Mouse (Mus musculus): ENCODE data around the gene Osbpl6.

Osbpl6 gene

DNA sequence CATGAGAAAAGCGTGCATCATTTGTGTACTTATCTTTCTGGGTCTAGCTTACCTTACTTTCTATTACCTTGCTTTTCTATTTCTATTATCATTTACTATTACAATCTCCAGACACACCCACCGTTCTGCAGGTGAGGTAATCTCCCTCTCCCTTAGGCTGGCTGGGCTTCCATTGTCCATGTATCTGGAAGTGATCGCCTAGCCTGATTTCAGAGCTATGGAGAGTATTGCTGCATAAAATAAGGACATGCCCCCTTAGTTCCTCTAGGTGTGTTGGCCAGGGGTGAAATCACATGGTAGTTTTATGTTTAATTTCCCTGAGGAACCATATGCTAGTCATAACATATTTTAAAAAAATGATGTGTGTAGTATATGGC, 11.8 kb downstream of the Osbpl6 start:
- no peak for DNase-seq (ENCODE audit: low read depth in 2 of 2, low spot score in 2 of 2)

DNA sequence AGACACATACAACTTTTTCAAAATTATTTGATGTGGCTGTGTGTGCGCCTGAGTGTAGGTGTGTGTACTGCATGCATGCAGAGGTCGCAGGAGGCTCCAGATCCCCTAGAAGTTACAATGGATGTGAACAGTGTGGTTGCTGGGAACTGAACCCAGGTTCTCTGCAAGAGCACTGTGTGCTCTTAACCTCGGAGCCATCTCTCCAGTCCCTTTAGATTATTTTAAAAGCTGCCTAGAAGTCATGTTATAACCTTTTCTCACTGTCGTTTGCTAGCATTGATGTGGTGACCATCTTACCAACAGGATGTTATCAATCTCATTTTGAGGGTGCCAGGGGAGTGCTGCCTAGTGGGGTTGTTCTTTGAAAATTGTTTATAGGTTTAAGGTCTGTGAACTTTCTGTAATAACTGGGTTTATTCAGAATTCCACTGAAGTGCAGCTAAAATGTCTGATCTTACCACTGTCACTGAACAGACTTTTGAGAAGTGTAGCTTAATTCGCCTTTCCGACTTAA, 15.2 kb downstream of the Osbpl6 start:
- DNase-seq (ENCODE audit: low read depth in 2 of 2, low spot score in 2 of 2), result peak; percentile 37 to 62

DNA sequence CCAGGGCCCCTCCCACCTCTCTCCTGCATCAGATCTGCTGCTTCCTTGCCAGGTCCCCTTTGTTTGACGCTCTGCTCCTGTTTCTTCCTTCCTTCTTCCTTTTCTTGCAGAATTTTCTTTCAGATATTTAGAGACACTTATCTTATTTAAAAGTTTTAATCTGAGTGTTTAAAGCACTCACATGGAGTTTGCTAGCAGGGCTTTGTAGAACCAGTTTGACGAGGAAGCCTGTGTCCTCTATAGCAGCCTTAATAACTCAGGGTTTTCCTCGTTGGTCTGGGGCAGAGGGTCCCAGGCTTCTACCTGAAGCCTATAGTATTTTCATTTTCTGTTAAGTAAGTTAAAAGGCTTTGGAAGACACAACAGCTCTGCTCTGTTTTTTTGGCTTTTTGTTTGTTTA, 20.5 kb downstream of the Osbpl6 start:
- no peak for DNase-seq (ENCODE audit: low read depth in 2 of 2, low spot score in 2 of 2)

GRCm38 (mm10) chr2:76429318-76429717, 23.0 kb downstream of the Osbpl6 start:
- DNase-seq (ENCODE audit: low read depth in 2 of 2, low spot score in 2 of 2), result peak in 1 of 2 experiments; percentile 6

GRCm38 (mm10) chr2:76429855-76430254, 23.5 kb downstream of the Osbpl6 start:
- DNase-seq (ENCODE audit: low read depth in 2 of 2, low spot score in 2 of 2), result no peak

- DNase-seq (ENCODE audit: low read depth in 2 of 2, low spot score in 2 of 2), result no peak
Observed at GRCm38 (mm10) chr2:76430539-76430938, 24.2 kb downstream of the Osbpl6 start.

GRCm38 (mm10) chr2:76434224-76434623, 27.9 kb downstream of the Osbpl6 start:
- no peak for DNase-seq (ENCODE audit: low read depth in 2 of 2, low spot score in 2 of 2)

- DNase-seq (ENCODE audit: low read depth in 2 of 2, low spot score in 2 of 2), result no peak
Observed at GRCm38 (mm10) chr2:76435667-76436239, 29.4 kb downstream of the Osbpl6 start.

DNA sequence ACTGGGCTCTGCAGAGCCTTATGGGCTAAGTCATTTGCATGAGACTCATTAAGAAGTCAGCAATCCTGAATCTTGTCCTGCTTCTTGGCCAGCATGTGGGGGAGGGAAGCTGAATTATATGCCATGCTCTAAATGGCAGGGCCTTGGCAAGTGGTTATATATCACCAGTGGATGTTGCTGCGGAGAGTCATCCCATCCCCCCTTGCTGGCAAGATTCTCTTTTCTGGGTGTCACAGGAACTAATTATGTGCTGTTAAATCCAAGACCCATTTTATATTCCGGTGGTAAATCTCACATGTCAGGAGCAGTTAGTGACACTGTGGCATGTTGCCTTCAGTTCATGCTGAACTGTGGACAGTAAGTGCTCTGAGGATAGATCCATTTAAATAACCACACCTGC, 31.1 kb downstream of the Osbpl6 start:
- DNase-seq (ENCODE audit: low read depth in 2 of 2, low spot score in 2 of 2), result no peak

- DNase-seq (ENCODE audit: low read depth in 2 of 2, low spot score in 2 of 2), result no peak
Observed at GRCm38 (mm10) chr2:76439540-76439939, 33.2 kb downstream of the Osbpl6 start.

GRCm38 (mm10) chr2:76442086-76442485, 35.8 kb downstream of the Osbpl6 start:
- DNase-seq (ENCODE audit: low read depth in 2 of 2, low spot score in 2 of 2), result no peak

DNA sequence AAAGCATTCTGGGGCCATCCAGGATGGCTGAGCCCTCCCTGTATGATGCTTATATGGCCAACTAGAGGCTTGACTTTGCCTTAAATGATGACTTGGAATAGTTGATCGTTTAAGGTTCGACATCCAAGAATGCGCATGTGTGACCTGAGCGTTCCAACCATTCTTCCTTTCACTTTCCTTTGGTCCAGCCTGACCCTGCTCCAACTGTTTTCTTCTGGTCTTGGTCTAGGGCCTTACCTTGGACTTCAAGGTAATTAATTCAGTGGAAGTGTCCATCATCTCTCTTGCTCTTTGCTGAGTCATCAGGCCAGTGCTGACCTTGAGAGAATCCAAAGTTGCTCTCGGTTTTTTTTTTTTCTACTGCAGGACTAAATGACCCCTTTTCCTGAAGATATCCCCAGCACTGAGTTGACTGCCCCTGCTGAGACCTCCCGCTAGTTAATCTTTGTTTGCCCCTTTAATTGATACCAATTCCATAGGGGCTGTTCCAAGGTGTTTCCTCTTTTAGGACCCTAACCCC, 43.6 kb downstream of the Osbpl6 start:
- no peak for DNase-seq (ENCODE audit: low read depth in 2 of 2, low spot score in 2 of 2)

GRCm38 (mm10) chr2:76466723-76467122, 60.4 kb downstream of the Osbpl6 start:
- DNase-seq (ENCODE audit: low read depth in 2 of 2, low spot score in 2 of 2), result no peak

GRCm38 (mm10) chr2:76468204-76468603, 61.9 kb downstream of the Osbpl6 start:
- DNase-seq (ENCODE audit: low read depth in 2 of 2, low spot score in 2 of 2), result no peak

- no peak for DNase-seq (ENCODE audit: low read depth in 2 of 2, low spot score in 2 of 2)
Observed at GRCm38 (mm10) chr2:76469091-76469750, 62.9 kb downstream of the Osbpl6 start.

- DNase-seq (ENCODE audit: low read depth in 2 of 2, low spot score in 2 of 2), result no peak
Observed at GRCm38 (mm10) chr2:76469751-76470099, 63.4 kb downstream of the Osbpl6 start.

GRCm38 (mm10) chr2:76470391-76470790, 64.1 kb downstream of the Osbpl6 start:
- DNase-seq (ENCODE audit: low read depth in 2 of 2, low spot score in 2 of 2), result no peak

GRCm38 (mm10) chr2:76475788-76476187, 69.5 kb downstream of the Osbpl6 start:
- no peak for DNase-seq (ENCODE audit: low read depth in 2 of 2, low spot score in 2 of 2)

DNA sequence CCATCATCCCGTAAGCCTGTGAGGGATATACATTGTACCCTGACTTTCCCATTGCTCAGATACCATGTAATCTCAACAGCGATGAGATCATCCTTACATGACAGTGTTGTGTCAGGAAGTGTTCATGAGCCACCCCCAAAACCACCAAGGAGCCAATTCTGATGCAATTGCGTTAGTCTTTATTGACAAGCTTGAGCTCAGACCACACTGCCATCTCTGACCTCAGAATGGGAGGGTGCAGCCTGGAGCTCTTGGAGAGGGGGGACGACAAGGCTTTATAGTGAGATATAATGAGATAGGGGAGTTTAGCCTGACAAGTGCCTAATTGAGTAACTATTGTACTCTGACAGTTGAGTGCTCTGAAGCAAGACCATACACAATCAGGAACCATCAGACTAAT, 82.5 kb downstream of the Osbpl6 start:
- no peak for DNase-seq (ENCODE audit: low read depth in 2 of 2, low spot score in 2 of 2)

GRCm38 (mm10) chr2:76490198-76490597, 83.9 kb downstream of the Osbpl6 start:
- no peak for DNase-seq (ENCODE audit: low read depth in 2 of 2, low spot score in 2 of 2)

- no peak for DNase-seq (ENCODE audit: low read depth in 2 of 2, low spot score in 2 of 2)
Observed at GRCm38 (mm10) chr2:76491371-76491770, 85.1 kb downstream of the Osbpl6 start.

GRCm38 (mm10) chr2:76492224-76492623, 85.9 kb downstream of the Osbpl6 start:
- DNase-seq (ENCODE audit: low read depth in 2 of 2, low spot score in 2 of 2), result no peak
